Mouse (Mus musculus) midbrain, embryonic 13.5 days (tissue): ENCODE data around the gene Trpc5os. TPM values are rescaled to one million over a fixed set of nuclear protein-coding genes. Genes with fewer than 3 reads are reported as not detected.

Source experiments
- ATAC-seq: fragments of 200-750 bp; cut with Nextera tagmentation; 2 replicates; pipeline ENCODE4 v1.8.0; 2017; ENCODE audit warnings: mild to moderate bottlenecking, moderate TSS enrichment, moderate library complexity
- H3K27ac ChIP-seq: fragments of 300-500 bp; sonication (generic); 2 replicates; pipeline ENCODE4 v1.5.1; 2015; ENCODE audit warnings: inconsistent platforms, mild to moderate bottlenecking, moderate library complexity
- H3K27me3 ChIP-seq: fragments of 300-500 bp; sonication (generic); 2 replicates; pipeline ENCODE4 v1.6.1; 2015; ENCODE audit warnings: mild to moderate bottlenecking, inconsistent platforms
- H3K36me3 ChIP-seq: fragments of 300-500 bp; sonication (generic); 2 replicates; pipeline ENCODE4 v1.6.1; 2015; ENCODE audit warnings: mild to moderate bottlenecking, inconsistent platforms
- H3K4me1 ChIP-seq: fragments of 300-500 bp; sonication (generic); replicated peaks from 2 replicates; pipeline ENCODE4 v1.6.1; 2015; ENCODE audit warnings: inconsistent platforms
- H3K4me2 ChIP-seq: fragments of 300-500 bp; sonication (generic); replicated peaks from 2 replicates; pipeline ENCODE4 v1.6.1; 2015; ENCODE audit warnings: moderate library complexity, mild to moderate bottlenecking, inconsistent platforms
- H3K4me3 ChIP-seq: fragments of 300-500 bp; sonication (generic); replicated peaks from 2 replicates; pipeline ENCODE4 v1.5.1; 2015; ENCODE audit warnings: mild to moderate bottlenecking, inconsistent platforms
- H3K9ac ChIP-seq: fragments of 300-500 bp; sonication (generic); replicated peaks from 2 replicates; pipeline ENCODE4 v1.6.1; 2015; ENCODE audit warnings: mild to moderate bottlenecking, inconsistent platforms
- H3K9me3 ChIP-seq: fragments of 300-500 bp; sonication (generic); 2 replicates; pipeline ENCODE4 v1.6.1; 2016; ENCODE audit warnings: mild to moderate bottlenecking, inconsistent platforms
- WGBS: fragments of 180-500 bp; shearing (Covaris S2); methylation state at CpG from one replicate; pipeline ENCODE4 v1.1.7; 2015; 5-methylcytosine and 5-hydroxymethylcytosine counted together
- polyA plus RNA-seq: library from polyadenylated mRNA; unstranded; fragments of >200 nt; fragmentation: Nextera tagmentation; extraction: Ambion mirVana; gene quantifications from 2 replicates; pipeline ENCODE4 v1.2.1, GENCODE M21; 2015

Gene Trpc5os
- polyA plus RNA-seq, result not detected in 2 replicates

- H3K4me3 ChIP-seq, result no peak within 1 kb of the TSS
- H3K9me3 ChIP-seq, result no peaks in the 10 kb centered on the region
- no peak within 1 kb of the TSS for H3K27ac ChIP-seq
- H3K9ac ChIP-seq, result no peak within 1 kb of the TSS
- no peak for ATAC-seq
- no peaks in the 10 kb centered on the region for H3K4me1 ChIP-seq
- no peak within 1 kb of the TSS for H3K4me2 ChIP-seq
- 85% methylated on average over 5 of the region's 5 CpGs for WGBS
- H3K27me3 ChIP-seq, result 0 out of 2 replicates have a peak, but pooled peaks cover 7% of the 10 kb centered on the region
- no peaks in the 10 kb centered on the region for H3K36me3 ChIP-seq
Measured at GRCm38 (mm10) chrX:144456281-144456680, at the start of gene Trpc5os. TSS of gene Trpc5os (plus strand) at chrX:144456581.

- Histone ChIP-seq H3K4me3 (no peak overlapping the region), H3K36me3 (no peaks in the 10 kb centered on the region), H3K9me3 (no peaks in the 10 kb centered on the region), H3K9ac (no peak overlapping the region), H3K4me2 (no peak overlapping the region), H3K4me1 (no peaks in the 10 kb centered on the region), H3K27ac (no peak overlapping the region), H3K27me3 (no peaks in the 10 kb centered on the region)
- WGBS, result 83% methylated on average over 5 of the region's 5 CpGs
- no peak for ATAC-seq
Measured at GRCm38 (mm10) chrX:144408036-144408435, 48.3 kb upstream of the Trpc5os start.

- Histone ChIP-seq H3K9ac (no peak overlapping the region), H3K27ac (no peak overlapping the region), H3K27me3 (no peaks in the 10 kb centered on the region), H3K4me1 (no peaks in the 10 kb centered on the region), H3K9me3 (no peaks in the 10 kb centered on the region), H3K4me3 (no peak overlapping the region), H3K4me2 (no peak overlapping the region), H3K36me3 (no peaks in the 10 kb centered on the region)
- ATAC-seq, result no peak
- 58% methylated on average over 1 of the region's 1 CpGs for WGBS
Measured at GRCm38 (mm10) chrX:144420259-144420658, 36.1 kb upstream of the Trpc5os start.

- H3K9ac ChIP-seq, result no peak overlapping the region
- no peak overlapping the region for H3K4me3 ChIP-seq
- no peaks in the 10 kb centered on the region for H3K4me1 ChIP-seq
- no peak overlapping the region for H3K4me2 ChIP-seq
- H3K9me3 ChIP-seq, result no peaks in the 10 kb centered on the region
- H3K27ac ChIP-seq, result no peak overlapping the region
- no peaks in the 10 kb centered on the region for H3K36me3 ChIP-seq
- ATAC-seq, result no peak
- H3K27me3 ChIP-seq, result no peaks in the 10 kb centered on the region
- WGBS, result 86% methylated on average over 1 of the region's 1 CpGs
Measured at GRCm38 (mm10) chrX:144421091-144421490, 35.3 kb upstream of the Trpc5os start.

- Histone ChIP-seq H3K4me1 (no peaks in the 10 kb centered on the region), H3K27ac (no peak overlapping the region), H3K4me2 (no peak overlapping the region), H3K9me3 (no peaks in the 10 kb centered on the region), H3K4me3 (no peak overlapping the region), H3K36me3 (no peaks in the 10 kb centered on the region), H3K9ac (no peak overlapping the region), H3K27me3 (no peaks in the 10 kb centered on the region)
- no peak for ATAC-seq
- 87% methylated on average over 3 of the region's 3 CpGs for WGBS
Measured at GRCm38 (mm10) chrX:144423848-144424247, 32.5 kb upstream of the Trpc5os start.

DNA sequence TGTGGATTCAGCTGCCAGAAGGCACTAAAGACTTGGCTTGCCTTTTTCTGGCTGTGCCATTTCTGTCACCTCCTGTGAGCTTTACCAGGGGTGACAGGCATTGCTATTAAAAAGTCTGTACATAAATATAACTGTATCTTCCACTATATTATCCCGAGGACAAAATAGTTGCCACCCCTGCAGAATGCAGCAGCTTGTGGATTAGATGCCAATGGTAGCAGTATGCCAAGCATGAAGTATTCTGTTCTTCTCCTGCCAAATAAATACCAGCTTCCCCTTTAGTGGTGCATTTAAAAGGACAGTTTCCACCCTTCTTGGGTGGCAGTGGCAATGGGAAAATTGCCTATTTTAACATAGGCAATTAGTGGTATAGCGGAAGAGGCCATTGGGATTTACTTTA, 8.0 kb downstream of the Trpc5os start:
- no peaks in the 10 kb centered on the region for H3K9me3 ChIP-seq
- H3K27me3 ChIP-seq, result 0 out of 2 replicates have a peak, but pooled peaks cover 4% of the 10 kb centered on the region
- no peak overlapping the region for H3K4me3 ChIP-seq
- ATAC-seq, result no peak
- H3K4me1 ChIP-seq, result no peaks in the 10 kb centered on the region
- no peak overlapping the region for H3K4me2 ChIP-seq
- H3K27ac ChIP-seq, result no peak overlapping the region
- WGBS, result 88% methylated on average over 2 of the region's 2 CpGs
- no peak overlapping the region for H3K9ac ChIP-seq
- H3K36me3 ChIP-seq, result no peaks in the 10 kb centered on the region

DNA sequence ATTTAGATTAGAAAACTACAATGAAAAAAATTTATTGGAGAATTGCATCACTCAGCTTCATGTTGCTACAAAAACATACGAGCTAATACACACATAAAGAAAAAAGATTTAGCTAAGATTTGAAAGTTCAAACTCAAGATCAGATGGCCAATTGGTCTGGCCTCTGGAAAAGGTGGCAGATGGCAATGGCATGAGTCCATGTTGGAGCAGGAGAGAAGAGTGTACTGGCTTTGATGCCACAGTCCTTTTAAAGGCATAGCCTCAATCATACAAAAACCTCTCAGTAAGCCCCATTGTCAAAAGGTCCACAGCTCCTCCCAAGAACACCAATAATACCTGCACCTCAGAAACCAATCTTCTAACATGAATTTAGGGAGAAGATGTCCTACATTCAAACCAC, 35.0 kb downstream of the Trpc5os start:
- 74% methylated on average over 1 of the region's 1 CpGs for WGBS

DNA sequence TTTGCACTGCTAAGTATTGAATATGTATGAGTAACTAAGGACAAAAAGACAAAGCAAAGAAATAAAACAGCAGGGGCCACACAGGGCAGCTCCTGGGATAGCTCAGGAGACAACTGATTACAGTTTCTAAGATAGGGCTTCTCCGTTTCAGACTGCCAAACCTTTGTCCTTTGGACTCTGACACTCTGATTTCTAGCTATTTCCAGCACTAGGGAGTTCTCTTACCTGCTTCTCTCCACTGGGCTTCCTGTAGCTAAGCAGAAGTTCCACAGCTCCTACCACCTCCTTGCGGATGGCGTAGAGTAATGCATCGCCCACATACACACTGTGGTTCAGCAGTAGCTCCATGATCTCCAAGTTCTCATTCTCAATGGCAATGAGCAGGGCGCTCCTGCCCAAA, 66.9 kb downstream of the Trpc5os start:
- Histone ChIP-seq H3K36me3 (no peaks in the 10 kb centered on the region), H3K4me2 (no peak overlapping the region), H3K9ac (no peak overlapping the region), H3K9me3 (no peaks in the 10 kb centered on the region), H3K27ac (no peak overlapping the region), H3K4me3 (no peak overlapping the region), H3K4me1 (no peaks in the 10 kb centered on the region), H3K27me3 (no peaks in the 10 kb centered on the region)
- ATAC-seq, result no peak
- whole genome bisulfite sequencing, result 78% methylated on average over 5 of the region's 5 CpGs

More for the DNA sequence above, 35.0 kb downstream of the Trpc5os start:
- Histone ChIP-seq H3K9ac (no peak overlapping the region), H3K4me2 (no peak overlapping the region), H3K27ac (no peak overlapping the region), H3K4me1 (no peaks in the 10 kb centered on the region), H3K36me3 (no peaks in the 10 kb centered on the region), H3K27me3 (no peaks in the 10 kb centered on the region; the same call in 1 of the 2 replicates), H3K9me3 (no peaks in the 10 kb centered on the region), H3K4me3 (no peak overlapping the region)
- ATAC-seq, result no peak

- Histone ChIP-seq H3K4me1 (no peaks in the 10 kb centered on the region), H3K27ac (no peak overlapping the region), H3K4me3 (no peak overlapping the region), H3K9me3 (no peaks in the 10 kb centered on the region), H3K4me2 (no peak overlapping the region), H3K27me3 (no peaks in the 10 kb centered on the region), H3K36me3 (no peaks in the 10 kb centered on the region), H3K9ac (no peak overlapping the region)
- no peak for ATAC-seq
- 82% methylated on average over 7 of the region's 7 CpGs for WGBS
Measured at GRCm38 (mm10) chrX:144526042-144526441, 69.7 kb downstream of the Trpc5os start.

Other genes starting within 250 kb of the Trpc5os start
- 12.1 and 13.1 TPM in 2 replicates for gene Alg13, start 138.8 kb upstream of the Trpc5os start, polyA plus RNA-seq
- 0.82 and 0.98 TPM in 2 replicates for gene Trpc5, start 231.6 kb downstream of the Trpc5os start, polyA plus RNA-seq
- 0.50 and 0.57 TPM in 2 replicates for gene Rtl4, start 232.3 kb downstream of the Trpc5os start, polyA plus RNA-seq